25 mouse cellular contexts compared by ENCODE assay signal in the genomic region with DNA sequence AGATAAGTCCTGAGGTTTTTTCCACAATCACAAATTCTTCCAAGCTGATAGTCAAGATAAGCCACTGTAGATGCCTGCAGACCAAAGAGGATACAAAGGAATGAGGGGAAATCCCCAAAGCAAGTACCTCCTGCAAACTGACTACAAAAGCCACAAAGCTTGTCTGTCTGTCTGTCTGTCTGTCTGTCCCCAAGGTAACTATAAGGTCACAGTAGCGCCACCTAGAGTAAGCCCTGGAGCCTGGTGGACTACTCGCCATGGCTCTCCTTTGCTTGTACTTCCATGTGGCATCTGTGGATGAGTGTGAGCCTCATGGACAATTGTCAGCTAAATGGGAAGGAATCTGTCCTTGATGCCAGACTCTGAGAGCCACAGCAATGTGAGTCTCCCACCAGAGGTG.
DNase-seq lines count a peak whose midpoint lies in the region; TF ChIP-seq lines count a peak whose summit lies in the region.
"Had no signal": no experiment of that assay in that cellular context is flagged by ENCODE, and none has a peak within 500 bp of the region (broad histone marks: within the 10 kb centered on the region; RNA-seq: fewer than 3 reads in every experiment).

No protein-coding gene starts in this region.

- no peak for TF ChIP-seq EP300 in CH12.LX (IDR thresholded peaks at IDR 0.05; ENCODE audit: low read length)

- in situ Hi-C loops in CH12.LX (cut with MboI; ENCODE audit: low pct_ligation_motif_present, low pct_unique_long_range_greater_than_20kb, low sequenced_read_pairs): no loop called here

- peaks cover 22% of the 10 kb centered on the region for H3K4me1 ChIP-seq in heart, embryonic 10.5 days
- peaks cover 15 to 45% of the 10 kb centered on the region in 2 experiments for H3K4me1 ChIP-seq in CH12.LX (ENCODE audit: control insufficient read depth in 1 of 2, insufficient read depth in 2 of 2)
- H3K4me1 ChIP-seq: embryonic facial prominence, embryonic 15.5 days; hindbrain, embryonic 15.5 days; kidney, embryonic 15.5 days; midbrain, embryonic 10.5 days; neural tube, embryonic 13.5 days had no signal

- TF ChIP-seq RAD21 in CH12.LX (IDR thresholded peaks at IDR 0.05; ENCODE audit: low read depth, low read length): peak; percentile 1; the same call in 1 of the 2 replicates

- H3K9ac ChIP-seq in CH12.LX (ENCODE audit: insufficient read depth, low read depth): no peak overlapping the region
- H3K9ac ChIP-seq: embryonic facial prominence, embryonic 15.5 days; hindbrain, embryonic 15.5 days; kidney, embryonic 15.5 days; neural tube, embryonic 13.5 days had no signal

- no peak for TF ChIP-seq POLR2A in CH12.LX (IDR thresholded peaks at IDR 0.05; ENCODE audit: low read depth, low read length)

- H3K4me2 ChIP-seq in CH12.LX (ENCODE audit: insufficient read depth, low read depth, poor library complexity, severe bottlenecking): no peak overlapping the region
- H3K4me2 ChIP-seq: embryonic facial prominence, embryonic 15.5 days; hindbrain, embryonic 15.5 days; kidney, embryonic 15.5 days; neural tube, embryonic 13.5 days had no signal

- H3K27me3 ChIP-seq in heart, embryonic 10.5 days (ENCODE audit: insufficient read depth, poor library complexity, severe bottlenecking): no peaks in the 10 kb centered on the region
- no peaks in the 10 kb centered on the region for H3K27me3 ChIP-seq in CH12.LX (replicated peaks)
- H3K27me3 ChIP-seq: embryonic facial prominence, embryonic 15.5 days; kidney, embryonic 15.5 days had no signal

- 75% methylated on average over 2 of the region's 2 CpGs for WGBS in heart, embryonic 10.5 days

- H3K27ac ChIP-seq in heart, embryonic 10.5 days: no peak overlapping the region
- no peak overlapping the region for H3K27ac ChIP-seq in CH12.LX (ENCODE audit: insufficient read depth, low read depth)
- H3K27ac ChIP-seq: embryonic facial prominence, embryonic 15.5 days; heart, adult 2 months; hindbrain, embryonic 15.5 days; kidney, embryonic 15.5 days; midbrain, embryonic 10.5 days; neural tube, embryonic 13.5 days; stomach, postnatal 0 days had no signal

- H3K79me2 ChIP-seq in CH12.LX (replicated peaks; ENCODE audit: control insufficient read depth, extremely low read depth, insufficient read depth, poor library complexity, severe bottlenecking): no peaks in the 10 kb centered on the region

- no peaks in the 10 kb centered on the region for H3K9me3 ChIP-seq in heart, embryonic 10.5 days
- H3K9me3 ChIP-seq in CH12.LX (replicated peaks; ENCODE audit: low read length): peaks cover 4% of the 10 kb centered on the region
- H3K9me3 ChIP-seq: embryonic facial prominence, embryonic 15.5 days; hindbrain, embryonic 15.5 days; kidney, embryonic 15.5 days; midbrain, embryonic 10.5 days; neural tube, embryonic 13.5 days had no signal

- no peaks in the 10 kb centered on the region for H3K36me3 ChIP-seq in heart, embryonic 10.5 days
- no peaks in the 10 kb centered on the region for H3K36me3 ChIP-seq in CH12.LX (replicated peaks in 1 of 2; ENCODE audit: control insufficient read depth in 1 of 2, insufficient read depth in 1 of 2, low read length in 1 of 2)
- H3K36me3 ChIP-seq: embryonic facial prominence, embryonic 15.5 days; hindbrain, embryonic 15.5 days; kidney, embryonic 15.5 days; midbrain, embryonic 10.5 days; neural tube, embryonic 13.5 days had no signal

- TF ChIP-seq CTCF in CH12.LX (conservative IDR thresholded peaks at IDR 0.05 in 1 of 2, IDR thresholded peaks at IDR 0.05 in 1 of 2; ENCODE audit: low read depth in 2 of 2, low read length in 2 of 2): peak; percentile 36 to 61; a peak in 3 of 4 replicates

- peak; percentile 83 for DNase-seq in heart, adult 11 months
- DNase-seq in heart, embryonic 10.5 days (ENCODE audit: low spot score): no peak
- peak; percentile 29 for DNase-seq in retina, embryonic 14.5 days (ENCODE audit: low spot score)
- no peak for DNase-seq in retina, postnatal 1 day
- peak; percentile 79 for DNase-seq in CH12.LX (ENCODE audit: extremely low read depth)
- peak; percentile 22 for DNase-seq in induced T-regulatory cell, adult 2 months (ENCODE audit: low read depth)
- DNase-seq in ovary, adult 18-20 months (ENCODE audit: low spot score): no peak
- DNase-seq in heart, adult 8-10 months (ENCODE audit: low spot score): no peak
- DNase-seq: adrenal gland, postnatal 14 days; cerebellum, adult 9-10 months; gastrocnemius, postnatal 25 days; heart, adult 2 months; heart, postnatal 4 days; kidney, adult 11 months; kidney, postnatal 36 days; lung, postnatal 10 days; thymus, postnatal 14 days had no signal

- dilution Hi-C loops in CH12.LX (cut with MboI; ENCODE audit: extremely low pct_ligation_motif_present, extremely low pct_unique_long_range_greater_than_20kb, low sequenced_read_pairs): no loop called here

- H3K4me3 ChIP-seq in heart, embryonic 10.5 days: no peak overlapping the region
- H3K4me3 ChIP-seq in CH12.LX (replicated peaks in 1 of 3; ENCODE audit: low read depth in 2 of 3, low read length in 2 of 3, poor library complexity in 1 of 3): no peak overlapping the region
- H3K4me3 ChIP-seq: embryonic facial prominence, embryonic 15.5 days; heart, adult 2 months; hindbrain, embryonic 15.5 days; kidney, embryonic 15.5 days; left cerebral cortex, adult 2 months; midbrain, embryonic 10.5 days; myocyte; neural tube, embryonic 13.5 days had no signal

TF ChIP-seq in CH12.LX, 34 proteins besides CTCF, POLR2A, EP300 and RAD21:
- TF ChIP-seq MAZ (IDR thresholded peaks at IDR 0.05; ENCODE audit: low read depth, low read length) (no peak), ZNF384 (IDR thresholded peaks at IDR 0.05; ENCODE audit: low read depth, low read length) (no peak), GABPA (IDR thresholded peaks at IDR 0.05; ENCODE audit: insufficient replicate concordance, low read depth, low read length) (no peak), PAX5 (IDR thresholded peaks at IDR 0.05; ENCODE audit: low read length) (no peak), ZMIZ1 (IDR thresholded peaks at IDR 0.05; ENCODE audit: low read depth, low read length) (no peak), BHLHE40 (IDR thresholded peaks at IDR 0.05; ENCODE audit: low read depth, low read length) (no peak), KAT2A (IDR thresholded peaks at IDR 0.05; ENCODE audit: insufficient replicate concordance, low read length) (no peak), UBTF (IDR thresholded peaks at IDR 0.05; ENCODE audit: low read depth, low read length) (no peak), MXI1 (IDR thresholded peaks at IDR 0.05; ENCODE audit: low read depth, low read length) (no peak), CHD1 (IDR thresholded peaks at IDR 0.05; ENCODE audit: low read depth, low read length) (no peak), ETS1 (conservative IDR thresholded peaks at IDR 0.05; ENCODE audit: low read depth, low read length) (no peak)

Comparison
In these comparisons a context has a peak if more than half of its experiments do, and no peak if none do; other contexts are left out.
1. DNase-seq: peak in heart, adult 11 months (single experiment), retina, embryonic 14.5 days (single experiment), CH12.LX (single experiment) and induced T-regulatory cell, adult 2 months (single experiment); none in heart, embryonic 10.5 days (single experiment), retina, postnatal 1 day (single experiment), ovary, adult 18-20 months (single experiment) and heart, adult 8-10 months (single experiment).